Mouse (Mus musculus) heart, postnatal 0 days (tissue): Measurements from ENCODE around the gene Ryr3. TPM values are rescaled to one million over a fixed set of nuclear protein-coding genes. Genes with fewer than 3 reads are reported as not detected.

Source experiments
- ATAC-seq: fragments of 200-750 bp; cut with Nextera tagmentation; 2 replicates; pipeline ENCODE4 v1.8.0; 2017; ENCODE audit warnings: low read depth, moderate number of reproducible peaks, moderate library complexity; ENCODE audit not compliant: insufficient read depth
- DNase-seq: peaks from one replicate; pipeline ENCODE4 v3.0.0-alpha.2; 2016; ENCODE audit warnings: low spot score
- H3K27ac ChIP-seq: fragments of 300-500 bp; sonication (generic); 2 replicates; pipeline ENCODE4 v1.5.1; 2014; ENCODE audit warnings: low read depth, mild to moderate bottlenecking
- H3K27me3 ChIP-seq: fragments of 300-500 bp; sonication (generic); 2 replicates; pipeline ENCODE4 v1.6.1; 2014; ENCODE audit warnings: low read length, mixed read lengths; ENCODE audit not compliant: control insufficient read depth, insufficient read depth
- H3K36me3 ChIP-seq: fragments of 300-500 bp; sonication (generic); replicated peaks from 2 replicates; pipeline ENCODE4 v1.6.1; 2014; ENCODE audit warnings: low read length, mixed read lengths; ENCODE audit not compliant: control insufficient read depth, insufficient read depth
- H3K4me1 ChIP-seq: fragments of 300-500 bp; sonication (generic); 2 replicates; pipeline ENCODE4 v1.6.1; 2014; ENCODE audit warnings: antibody characterized with exemption; ENCODE audit not compliant: control insufficient read depth, insufficient read depth
- H3K4me2 ChIP-seq: fragments of 300-500 bp; sonication (generic); 2 replicates; pipeline ENCODE4 v1.6.1; 2014; ENCODE audit warnings: low read depth, mild to moderate bottlenecking, low read length, moderate library complexity
- H3K4me3 ChIP-seq: fragments of 300-500 bp; sonication (generic); 2 replicates; pipeline ENCODE4 v1.5.1; 2014; ENCODE audit warnings: low read depth, low read length
- H3K9ac ChIP-seq: fragments of 300-500 bp; sonication (generic); replicated peaks from 2 replicates; pipeline ENCODE4 v1.6.1; 2014; ENCODE audit warnings: low read depth, low read length, mixed read lengths
- H3K9me3 ChIP-seq: fragments of 300-500 bp; sonication (generic); replicated peaks from 2 replicates; pipeline ENCODE4 v1.6.1; 2016; ENCODE audit warnings: low read length; ENCODE audit not compliant: control insufficient read depth
- CTCF ChIP-seq: IDR thresholded peaks from 2 replicates; pipeline ENCODE4 v1.5.1; 2016; ENCODE audit warnings: antibody characterized with exemption, control low read depth, low read depth
- EP300 ChIP-seq: IDR thresholded peaks from 2 replicates; pipeline ENCODE4 v1.6.1; 2016; ENCODE audit warnings: antibody characterized with exemption, low read depth
- WGBS: fragments of 180-500 bp; shearing (Covaris S2); extraction: QIAGEN DNeasy Blood & Tissue Kit; methylation state at CpG from one replicate; pipeline ENCODE4 v1.1.7; 2014; 5-methylcytosine and 5-hydroxymethylcytosine counted together
- polyA plus RNA-seq: library from polyadenylated mRNA; unstranded; fragments of >200 nt; fragmentation: Nextera tagmentation; extraction: Ambion mirVana; gene quantifications from 2 replicates; pipeline ENCODE4 v1.2.1, GENCODE M21; 2015
- total RNA-seq: library from RNA; depleted of rRNA; stranded (reverse); fragments of >200 nt; gene quantifications from 2 replicates; pipeline ENCODE4 v1.2.3, GENCODE M21; 2014; ENCODE audit warnings: low replicate concordance

The Ryr3 gene
- total and polyA plus RNA-seq, 2 experiments from 2014 or later: 4.1 to 14.4 TPM

DNA sequence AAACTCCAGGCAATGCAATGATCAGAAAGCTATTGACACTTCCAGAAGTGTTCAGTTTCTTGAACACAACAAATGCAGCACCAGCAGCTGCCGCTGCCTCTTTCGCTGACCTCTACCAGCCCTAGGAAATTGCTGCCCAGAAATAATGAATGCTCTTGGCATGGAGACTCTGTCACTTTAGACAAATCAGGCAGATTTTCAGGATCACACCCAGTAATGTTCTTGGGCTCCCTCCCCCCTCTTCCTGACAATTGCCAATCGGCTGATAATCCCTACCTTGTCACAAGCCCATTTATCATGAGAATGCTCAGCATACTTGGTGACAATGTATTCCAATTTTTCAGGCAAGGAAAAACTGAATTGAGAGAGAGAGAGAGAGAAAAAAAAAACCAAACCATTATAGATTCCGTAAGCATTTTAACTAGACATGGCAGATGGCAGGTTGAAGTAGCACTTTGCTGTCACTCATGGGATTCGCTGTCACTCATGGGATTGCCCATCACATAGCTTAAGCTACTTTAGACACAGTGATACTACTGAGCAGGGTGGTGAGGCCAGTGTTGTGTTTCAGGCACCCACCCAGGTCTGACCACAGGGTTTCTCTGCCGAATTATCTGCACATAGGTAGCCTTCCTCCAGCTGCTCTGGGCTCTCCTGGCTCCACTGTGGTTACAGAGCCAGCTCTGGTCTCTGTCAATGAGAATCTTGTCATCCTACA, 455.5 kb downstream of the Ryr3 start:
- H3K27me3 ChIP-seq: no peaks in the 10 kb centered on the region
- no peaks in the 10 kb centered on the region for H3K9me3 ChIP-seq
- no peak overlapping the region for H3K4me3 ChIP-seq
- no peak overlapping the region for H3K4me2 ChIP-seq
- WGBS: 83% methylated on average over 6 of the region's 6 CpGs
- no peak for TF ChIP-seq EP300
- no peak for TF ChIP-seq CTCF
- no peak overlapping the region for H3K9ac ChIP-seq
- no peaks in the 10 kb centered on the region for H3K4me1 ChIP-seq
- ATAC-seq (no peak), DNase-seq (no peak)
- no peaks in the 10 kb centered on the region for H3K36me3 ChIP-seq
- H3K27ac ChIP-seq: no peak overlapping the region

GRCm38 (mm10) chr2:112760692-112761091, 456.2 kb downstream of the Ryr3 start:
- no peak for TF ChIP-seq EP300
- Histone ChIP-seq H3K9ac (no peak overlapping the region), H3K9me3 (no peaks in the 10 kb centered on the region), H3K4me2 (no peak overlapping the region), H3K4me1 (no peaks in the 10 kb centered on the region), H3K27me3 (no peaks in the 10 kb centered on the region), H3K36me3 (no peaks in the 10 kb centered on the region), H3K27ac (no peak overlapping the region), H3K4me3 (no peak overlapping the region)
- 69% methylated on average over 4 of the region's 4 CpGs for WGBS
- DNase-seq (no peak), ATAC-seq (no peak)

DNA sequence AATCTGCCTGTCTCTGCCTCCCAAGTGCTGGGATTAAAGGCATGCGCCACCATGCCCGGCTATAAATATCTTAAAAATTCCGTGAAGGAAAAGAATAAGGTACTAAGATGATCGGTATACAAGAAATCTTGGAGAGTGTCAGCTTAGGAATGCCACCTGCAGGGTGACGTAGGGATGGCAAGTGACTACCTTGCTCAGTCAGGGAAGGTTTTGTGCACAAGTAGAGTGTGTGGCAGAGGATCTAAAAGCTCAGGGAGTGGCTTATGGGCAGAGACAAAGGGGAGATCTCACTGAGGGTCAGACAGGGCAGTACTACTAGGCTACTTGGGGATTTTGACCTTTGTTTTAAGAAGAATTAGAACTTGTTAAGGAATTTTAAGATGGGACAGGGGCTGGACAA, 457.2 kb downstream of the Ryr3 start:
- no peak overlapping the region for H3K9ac ChIP-seq
- no peaks in the 10 kb centered on the region for H3K4me1 ChIP-seq
- H3K9me3 ChIP-seq: no peaks in the 10 kb centered on the region
- H3K4me2 ChIP-seq: no peak overlapping the region
- WGBS: 62% methylated on average over 5 of the region's 5 CpGs
- ATAC-seq: no peak
- no peak overlapping the region for H3K4me3 ChIP-seq
- no peaks in the 10 kb centered on the region for H3K27me3 ChIP-seq
- no peaks in the 10 kb centered on the region for H3K36me3 ChIP-seq
- peak; percentile 16; the same call in 1 of the 2 replicates for TF ChIP-seq CTCF
- no peak for TF ChIP-seq EP300
- DNase-seq: no peak
- no peak overlapping the region for H3K27ac ChIP-seq

- no peak for DNase-seq
- no peak overlapping the region for H3K4me3 ChIP-seq
- ATAC-seq: no peak
- H3K27ac ChIP-seq: no peak overlapping the region
- no peak overlapping the region for H3K4me2 ChIP-seq
- TF ChIP-seq CTCF (no peak), EP300 (no peak)
- no peaks in the 10 kb centered on the region for H3K27me3 ChIP-seq
- 92% methylated on average over 2 of the region's 2 CpGs for WGBS
- H3K9ac ChIP-seq: no peak overlapping the region
- no peaks in the 10 kb centered on the region for H3K9me3 ChIP-seq
- no peaks in the 10 kb centered on the region for H3K36me3 ChIP-seq
- H3K4me1 ChIP-seq: no peaks in the 10 kb centered on the region
Measured at GRCm38 (mm10) chr2:112758732-112759131, 458.2 kb downstream of the Ryr3 start.

- 76% methylated on average over 4 of the region's 4 CpGs for WGBS
- TF ChIP-seq CTCF: no peak
- TF ChIP-seq EP300: no peak
Measured at GRCm38 (mm10) chr2:112753316-112753715, 463.6 kb downstream of the Ryr3 start.

DNA sequence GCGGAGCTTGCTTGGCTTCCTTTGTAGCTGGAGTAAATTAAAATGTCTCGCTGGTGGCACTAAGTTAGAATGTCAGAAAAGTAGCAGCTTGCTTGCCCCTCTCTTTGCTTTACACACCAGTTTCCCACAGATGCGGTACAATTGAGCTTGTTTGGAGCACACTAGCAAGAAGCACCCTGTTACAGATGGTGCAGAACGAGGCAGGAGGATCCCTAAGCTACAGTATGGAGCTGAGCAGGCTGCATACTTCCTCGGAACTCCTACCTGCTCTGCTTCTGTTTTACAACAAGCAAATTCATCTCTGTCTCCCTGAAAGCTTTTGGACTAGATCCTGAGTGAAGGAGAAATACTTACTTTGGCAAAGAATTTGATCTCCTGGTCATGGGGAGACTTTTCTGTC, 465.5 kb downstream of the Ryr3 start:
- no peak overlapping the region for H3K9ac ChIP-seq
- no peak overlapping the region for H3K4me3 ChIP-seq
- H3K9me3 ChIP-seq: no peaks in the 10 kb centered on the region
- no peaks in the 10 kb centered on the region for H3K4me1 ChIP-seq
- no peak for TF ChIP-seq CTCF
- TF ChIP-seq EP300: no peak
- H3K4me2 ChIP-seq: no peak overlapping the region
- WGBS: 73% methylated on average over 5 of the region's 5 CpGs
- H3K27ac ChIP-seq: no peak overlapping the region
- ATAC-seq (no peak), DNase-seq (no peak)
- no peaks in the 10 kb centered on the region for H3K36me3 ChIP-seq
- no peaks in the 10 kb centered on the region for H3K27me3 ChIP-seq

More at GRCm38 (mm10) chr2:112753316-112753715, 463.6 kb downstream of the Ryr3 start:
- Histone ChIP-seq H3K9ac (no peak overlapping the region), H3K27me3 (no peaks in the 10 kb centered on the region), H3K4me1 (no peaks in the 10 kb centered on the region), H3K36me3 (no peaks in the 10 kb centered on the region), H3K27ac (no peak overlapping the region), H3K4me3 (no peak overlapping the region), H3K4me2 (no peak overlapping the region), H3K9me3 (no peaks in the 10 kb centered on the region)
- DNase-seq: no peak
- no peak for ATAC-seq
